Mouse (Mus musculus) embryonic facial prominence, embryonic 13.5 days (tissue): ENCODE measurements around the gene BC035044. TPM values are rescaled to one million over a fixed set of nuclear protein-coding genes. Genes with fewer than 3 reads are reported as not detected.
"Not testable (repeated sequence)": the region's sequence is repeated elsewhere in the genome, so short reads cannot be mapped to it uniquely, and the experiment has no call there.

ENCODE experiments used
- ATAC-seq: fragments of 200-750 bp; cut with Nextera tagmentation; 2 replicates; pipeline ENCODE4 v1.8.0; 2017; ENCODE audit warnings: low read depth; ENCODE audit not compliant: insufficient number of reproducible peaks, insufficient read depth, low FRiP score, low TSS enrichment
- H3K27ac ChIP-seq: fragments of 300-500 bp; sonication (generic); 2 replicates; pipeline ENCODE4 v1.5.1; 2015; ENCODE audit warnings: moderate library complexity, mild to moderate bottlenecking, inconsistent platforms
- H3K27me3 ChIP-seq: fragments of 300-500 bp; sonication (generic); 2 replicates; pipeline ENCODE4 v1.6.1; 2015; ENCODE audit warnings: mild to moderate bottlenecking, inconsistent platforms
- H3K36me3 ChIP-seq: fragments of 300-500 bp; sonication (generic); 2 replicates; pipeline ENCODE4 v1.6.1; 2015; ENCODE audit warnings: mild to moderate bottlenecking, inconsistent platforms
- H3K4me1 ChIP-seq: fragments of 300-500 bp; sonication (generic); 2 replicates; pipeline ENCODE4 v1.6.1; 2015; ENCODE audit warnings: inconsistent platforms
- H3K4me2 ChIP-seq: fragments of 300-500 bp; sonication (generic); 2 replicates; pipeline ENCODE4 v1.6.1; 2015; ENCODE audit warnings: moderate library complexity, mild to moderate bottlenecking, inconsistent platforms
- H3K4me3 ChIP-seq: fragments of 300-500 bp; sonication (generic); 2 replicates; pipeline ENCODE4 v1.5.1; 2015; ENCODE audit warnings: mild to moderate bottlenecking, inconsistent platforms
- H3K9ac ChIP-seq: fragments of 300-500 bp; sonication (generic); 2 replicates; pipeline ENCODE4 v1.6.1; 2015; ENCODE audit warnings: mild to moderate bottlenecking, inconsistent platforms
- H3K9me3 ChIP-seq: fragments of 300-500 bp; sonication (generic); 2 replicates; pipeline ENCODE4 v1.6.1; 2016; ENCODE audit warnings: inconsistent platforms
- WGBS: fragments of 180-500 bp; shearing (Covaris S2); methylation state at CpG from one replicate; pipeline ENCODE4 v1.1.7; 2015; ENCODE audit warnings: mixed read lengths; 5-methylcytosine and 5-hydroxymethylcytosine counted together
- polyA plus RNA-seq: library from polyadenylated mRNA; unstranded; fragments of >200 nt; fragmentation: Nextera tagmentation; extraction: Ambion mirVana; gene quantifications from 2 replicates; pipeline ENCODE4 v1.2.1, GENCODE M21; 2015

BC035044 gene
- 0.77 and 0.90 TPM in 2 replicates for polyA plus RNA-seq

DNA sequence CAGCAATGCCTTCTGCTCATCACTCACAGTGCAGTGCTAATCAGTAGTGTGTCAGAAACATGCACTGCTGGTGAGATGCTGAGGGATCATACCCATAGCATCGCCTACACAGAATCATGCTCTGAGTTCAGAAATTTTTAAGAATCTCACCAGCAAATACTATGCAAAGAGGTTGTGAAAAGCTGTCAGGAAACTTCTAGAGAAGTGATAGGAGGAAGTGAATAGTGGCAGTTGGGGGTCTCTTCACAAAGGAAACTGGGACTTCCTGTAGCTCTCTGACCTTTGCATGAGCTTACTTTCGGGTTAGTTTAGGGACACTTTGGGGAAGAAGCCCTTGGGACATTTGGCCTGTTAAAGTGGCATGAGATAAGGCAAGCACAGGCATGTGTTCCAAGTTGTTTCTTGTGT, at the start of gene BC035044:
TSS of gene BC035044 (minus strand) at position 179 of the 408 bp plus-strand sequence.
- 59% methylated on average over 2 of the region's 2 CpGs for WGBS
- no peak for ATAC-seq

GRCm38 (mm10) chr6:128935889-128936665, 45.2 kb upstream of the BC035044 start:
- not testable (repeated sequence) for H3K9ac ChIP-seq, ATAC-seq, H3K27ac ChIP-seq, H3K4me3 ChIP-seq, H3K27me3 ChIP-seq, H3K36me3 ChIP-seq, H3K4me2 ChIP-seq, H3K4me1 ChIP-seq, H3K9me3 ChIP-seq
- WGBS, result 87% methylated on average over 5 of the region's 13 CpGs

More for the DNA sequence above, at the start of gene BC035044:
- no peaks in the 10 kb centered on the region for H3K4me1 ChIP-seq
- no peaks in the 10 kb centered on the region for H3K27me3 ChIP-seq
- no peaks in the 10 kb centered on the region for H3K36me3 ChIP-seq
- no peak within 1 kb of the TSS for H3K9ac ChIP-seq
- no peak within 1 kb of the TSS for H3K4me2 ChIP-seq
- no peaks in the 10 kb centered on the region for H3K9me3 ChIP-seq
- H3K27ac ChIP-seq, result no peak within 1 kb of the TSS
- no peak within 1 kb of the TSS for H3K4me3 ChIP-seq

DNA sequence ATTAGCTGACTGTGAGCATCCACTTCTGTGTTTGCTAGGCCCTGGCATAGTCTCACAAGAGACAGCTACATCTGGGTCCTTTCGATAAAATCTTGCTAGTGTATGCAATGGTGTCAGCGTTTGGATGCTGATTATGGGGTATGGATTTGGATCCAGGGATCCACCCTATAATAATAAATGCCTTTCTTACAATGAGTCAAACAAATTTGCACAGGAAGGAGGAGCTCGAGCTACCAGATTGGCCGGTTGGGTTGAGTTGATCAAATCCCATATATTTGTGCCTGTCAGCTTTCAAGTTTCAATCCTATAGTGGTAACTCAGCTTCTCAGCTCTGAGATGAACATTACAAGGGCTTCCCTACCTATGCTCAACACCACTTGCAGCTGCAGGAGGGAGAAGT, 43.2 kb upstream of the BC035044 start, which contains the start of gene Clec2g:
TSS of gene Clec2g (plus strand) at position 301 of the 400 bp plus-strand sequence.
- ATAC-seq, H3K4me2 ChIP-seq, H3K27me3 ChIP-seq, H3K4me1 ChIP-seq, H3K36me3 ChIP-seq, H3K9me3 ChIP-seq, H3K4me3 ChIP-seq, H3K9ac ChIP-seq: not testable (repeated sequence)
- H3K27ac ChIP-seq, result peak within 1 kb of the TSS; percentile 62; the same call in 1 of the 2 replicates
- 90% methylated on average over 4 of the region's 4 CpGs for WGBS

- Histone ChIP-seq H3K4me3 (no peak overlapping the region), H3K27me3 (no peaks in the 10 kb centered on the region), H3K4me1 (0 out of 2 replicates have a peak, but pooled peaks cover 5% of the 10 kb centered on the region), H3K9ac (no peak overlapping the region), H3K27ac (peak overlapping the region; percentile 62; the same call in 1 of the 2 replicates), H3K36me3 (no peaks in the 10 kb centered on the region), H3K4me2 (no peak overlapping the region), H3K9me3 (no peaks in the 10 kb centered on the region)
- 20% methylated on average over 2 of the region's 2 CpGs for WGBS
- ATAC-seq, result peak; percentile 74; the same call in 1 of the 2 replicates
Observed at GRCm38 (mm10) chr6:128933050-128933449, 42.1 kb upstream of the BC035044 start.

DNA sequence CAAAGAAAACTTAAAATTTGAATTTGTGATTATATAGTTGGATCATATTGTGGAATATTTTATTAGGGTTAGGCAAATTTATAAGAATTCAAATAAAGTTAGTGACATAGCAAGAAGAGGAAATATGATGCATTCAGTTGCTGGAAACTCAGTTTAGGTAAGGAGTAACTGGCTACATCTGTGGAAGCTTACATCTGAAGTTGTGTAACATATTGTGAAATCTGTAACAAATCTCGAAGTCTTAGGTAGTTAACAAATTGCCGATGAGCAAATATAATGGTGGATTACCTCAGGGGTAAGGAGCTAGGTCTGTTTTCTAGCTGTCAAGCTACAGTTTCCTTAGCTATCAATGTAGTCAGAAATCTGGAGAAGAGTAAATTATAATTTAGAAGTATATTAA, 26.4 kb upstream of the BC035044 start:
- no peak for ATAC-seq
- Histone ChIP-seq H3K9ac (no peak overlapping the region), H3K4me2 (no peak overlapping the region), H3K36me3 (no peaks in the 10 kb centered on the region), H3K27ac (no peak overlapping the region), H3K4me1 (no peaks in the 10 kb centered on the region), H3K9me3 (no peaks in the 10 kb centered on the region), H3K4me3 (no peak overlapping the region), H3K27me3 (no peaks in the 10 kb centered on the region)
- WGBS, result 83% methylated on average over 2 of the region's 2 CpGs

- H3K27ac ChIP-seq, result no peak overlapping the region
- H3K27me3 ChIP-seq, result no peaks in the 10 kb centered on the region
- no peak overlapping the region for H3K9ac ChIP-seq
- no peak overlapping the region for H3K4me2 ChIP-seq
- no peak for ATAC-seq
- H3K9me3 ChIP-seq, result no peaks in the 10 kb centered on the region
- H3K4me3 ChIP-seq, result no peak overlapping the region
- no peaks in the 10 kb centered on the region for H3K4me1 ChIP-seq
- WGBS, result 82% methylated on average over 2 of the region's 2 CpGs
- no peaks in the 10 kb centered on the region for H3K36me3 ChIP-seq
Observed at GRCm38 (mm10) chr6:128913598-128914254, 22.8 kb upstream of the BC035044 start.

DNA sequence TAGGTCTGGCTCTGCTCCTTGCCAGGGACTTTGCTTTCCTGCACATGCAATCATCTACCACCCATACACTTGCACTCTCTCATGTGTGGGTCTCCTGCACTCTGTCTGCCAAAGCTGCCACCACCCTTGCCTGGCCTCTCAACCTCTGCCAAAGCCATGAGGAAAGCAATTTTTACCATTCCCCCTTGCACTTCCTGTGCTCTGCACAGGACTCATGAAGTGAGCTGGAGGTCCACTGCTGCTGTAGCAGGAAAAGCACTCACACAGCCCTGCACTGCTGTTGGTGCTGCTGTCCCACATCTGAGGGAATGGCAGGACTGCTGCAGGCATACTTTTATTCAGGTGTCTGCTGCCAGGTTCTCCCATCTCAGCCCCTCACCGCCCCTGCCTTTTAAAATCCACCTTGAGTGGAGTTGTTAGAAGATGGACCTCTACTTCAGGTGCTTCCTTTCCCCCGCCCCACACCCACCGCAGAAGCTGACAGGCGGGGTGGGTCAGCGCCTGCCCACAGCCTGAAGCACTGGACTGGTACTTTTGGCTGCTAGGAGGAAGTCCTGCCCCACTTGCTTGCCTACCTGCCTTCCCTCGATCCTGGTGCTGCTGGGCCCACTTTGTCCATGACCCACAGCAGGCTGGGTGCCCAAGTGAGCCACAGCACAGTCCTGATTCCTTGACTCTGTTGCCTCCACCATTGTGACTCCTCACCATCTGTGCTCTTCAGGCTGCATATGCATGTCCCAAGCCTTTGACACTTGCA, 10.0 kb upstream of the BC035044 start:
- H3K9ac ChIP-seq, ATAC-seq, H3K36me3 ChIP-seq, H3K4me1 ChIP-seq, H3K27me3 ChIP-seq, H3K9me3 ChIP-seq, H3K4me2 ChIP-seq, H3K27ac ChIP-seq, H3K4me3 ChIP-seq: not testable (repeated sequence)
- WGBS, result 87% methylated on average over 6 of the region's 6 CpGs

DNA sequence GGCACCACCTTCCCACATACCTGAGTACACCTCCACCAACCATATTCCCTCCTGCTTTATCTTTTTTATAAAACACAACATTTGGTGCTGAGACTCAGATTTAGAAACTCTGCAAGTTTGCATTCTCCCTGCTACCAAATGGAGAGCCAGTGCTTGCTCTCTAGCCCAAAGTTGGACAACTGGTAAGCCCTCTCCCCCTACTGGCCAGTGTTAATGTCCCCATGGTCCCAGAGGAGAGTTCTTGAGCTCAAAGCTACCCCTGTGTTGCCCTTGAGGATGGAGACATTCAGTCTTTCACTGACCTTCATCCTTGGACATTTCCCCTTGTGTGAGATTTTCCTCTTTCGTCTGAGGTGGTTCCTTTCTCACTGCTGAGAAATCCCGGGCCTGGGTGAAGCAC, 9.1 kb upstream of the BC035044 start:
- H3K4me1 ChIP-seq, result no peaks in the 10 kb centered on the region
- H3K36me3 ChIP-seq, result no peaks in the 10 kb centered on the region
- no peak overlapping the region for H3K4me3 ChIP-seq
- no peaks in the 10 kb centered on the region for H3K9me3 ChIP-seq
- H3K27me3 ChIP-seq, result no peaks in the 10 kb centered on the region
- no peak for ATAC-seq
- 80% methylated on average over 2 of the region's 2 CpGs for WGBS
- H3K4me2 ChIP-seq, result no peak overlapping the region
- no peak overlapping the region for H3K9ac ChIP-seq
- no peak overlapping the region for H3K27ac ChIP-seq

DNA sequence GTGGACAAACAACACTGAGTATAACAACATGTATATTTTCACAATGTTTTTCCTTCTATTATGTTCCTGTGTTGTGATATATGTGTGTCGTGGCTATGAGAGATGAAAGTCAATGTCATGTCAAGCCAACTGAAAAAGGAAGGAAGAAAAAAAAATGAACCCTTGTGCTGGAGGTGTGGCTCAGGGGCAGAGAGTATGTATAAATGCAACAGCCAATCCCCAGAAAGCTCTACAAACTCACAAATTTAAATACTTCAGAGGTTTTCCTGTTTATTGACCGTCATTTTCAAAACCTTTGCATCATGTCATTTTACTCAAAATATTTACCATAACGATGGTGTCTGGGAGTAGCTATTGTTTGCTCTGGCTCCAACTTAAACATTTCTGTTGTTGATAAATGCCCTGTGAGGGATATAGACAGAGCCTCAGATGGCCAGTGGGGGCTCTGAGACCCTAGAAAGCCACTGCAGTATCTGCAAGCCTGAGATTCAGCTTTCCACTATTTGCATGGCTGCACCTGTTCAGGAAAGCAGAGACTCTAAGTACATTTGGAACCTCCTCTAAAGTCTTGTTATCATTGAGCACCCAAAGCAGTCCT, 4.6 kb upstream of the BC035044 start:
- ATAC-seq, result no peak
- H3K9me3 ChIP-seq, result no peaks in the 10 kb centered on the region
- H3K36me3 ChIP-seq, result no peaks in the 10 kb centered on the region
- no peak overlapping the region for H3K27ac ChIP-seq
- WGBS, result 86% methylated on average over 3 of the region's 3 CpGs
- no peak overlapping the region for H3K9ac ChIP-seq
- H3K4me3 ChIP-seq, result no peak overlapping the region
- H3K27me3 ChIP-seq, result no peaks in the 10 kb centered on the region
- H3K4me2 ChIP-seq, result no peak overlapping the region
- no peaks in the 10 kb centered on the region for H3K4me1 ChIP-seq

DNA sequence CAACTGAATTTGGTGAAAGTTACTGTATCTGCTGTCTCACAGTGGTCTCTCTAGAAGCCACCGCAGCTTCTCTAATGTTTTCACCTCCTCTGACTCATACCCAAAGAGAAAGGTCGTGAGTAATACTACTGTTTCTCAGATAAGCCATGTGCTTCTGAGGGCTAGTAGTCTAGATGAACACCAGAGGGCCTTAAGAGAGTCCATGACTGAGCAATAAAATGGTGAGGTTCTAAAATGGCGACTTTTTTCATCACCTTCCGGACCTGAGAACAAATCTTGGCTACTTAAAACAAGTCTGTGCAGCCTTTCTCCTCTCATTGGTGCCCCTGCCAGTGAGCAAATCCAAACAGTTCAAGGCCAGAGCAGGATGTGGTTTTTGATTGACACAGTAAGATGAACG, 2.1 kb downstream of the BC035044 start:
- H3K27me3 ChIP-seq, result no peaks in the 10 kb centered on the region
- no peaks in the 10 kb centered on the region for H3K36me3 ChIP-seq
- H3K9me3 ChIP-seq, result no peaks in the 10 kb centered on the region
- no peak overlapping the region for H3K9ac ChIP-seq
- no peak overlapping the region for H3K4me3 ChIP-seq
- no peak overlapping the region for H3K4me2 ChIP-seq
- 72% methylated on average over 5 of the region's 5 CpGs for WGBS
- H3K4me1 ChIP-seq, result no peaks in the 10 kb centered on the region
- no peak for ATAC-seq
- no peak overlapping the region for H3K27ac ChIP-seq

- not testable (repeated sequence) for H3K27ac ChIP-seq, H3K9me3 ChIP-seq, H3K36me3 ChIP-seq, H3K4me3 ChIP-seq, H3K27me3 ChIP-seq, ATAC-seq, H3K4me2 ChIP-seq, H3K4me1 ChIP-seq, H3K9ac ChIP-seq
- WGBS, result 85% methylated on average over 6 of the region's 6 CpGs
Observed at GRCm38 (mm10) chr6:128887091-128887790, 3.7 kb downstream of the BC035044 start, which contains the start of gene Clec2i. Clec2i (plus strand) TSS chr6:128887588.
